Mouse (Mus musculus): ENCODE data around the gene Begain.
A peak's percentile ranks its signal among the peaks of the same experiment; 100 is the strongest.

Gene Begain

GRCm38 (mm10) chr12:109068167-109068653 is at the start of gene Begain:
TSS of gene Begain (minus strand) at chr12:109068217.
- DNase-seq (ENCODE audit: low spot score), result no peak

GRCm38 (mm10) chr12:109115707-109116106 is 47.7 kb upstream of the Begain start:
- DNase-seq (ENCODE audit: low spot score), result no peak

- no peak for DNase-seq (ENCODE audit: low spot score)
These were observed 47.1 kb upstream of the Begain start for GRCm38 (mm10) chr12:109115161-109115560.

- no peak for DNase-seq (ENCODE audit: low spot score)
These were observed 45.1 kb upstream of the Begain start for GRCm38 (mm10) chr12:109112996-109113592.

GRCm38 (mm10) chr12:109112354-109112995 is 44.5 kb upstream of the Begain start:
- no peak for DNase-seq (ENCODE audit: low spot score)

- no peak for DNase-seq (ENCODE audit: low spot score)
These were observed 40.9 kb upstream of the Begain start for GRCm38 (mm10) chr12:109108911-109109310.

GRCm38 (mm10) chr12:109100381-109100780 is 32.4 kb upstream of the Begain start:
- DNase-seq (ENCODE audit: low spot score), result no peak

- DNase-seq (ENCODE audit: low spot score), result no peak
These were observed 22.6 kb upstream of the Begain start for GRCm38 (mm10) chr12:109090456-109091130.

GRCm38 (mm10) chr12:109090041-109090440 is 22.0 kb upstream of the Begain start:
- no peak for DNase-seq (ENCODE audit: low spot score)

- no peak for DNase-seq (ENCODE audit: low spot score)
These were observed 18.1 kb upstream of the Begain start for GRCm38 (mm10) chr12:109086111-109086510.

GRCm38 (mm10) chr12:109085674-109086073 is 17.7 kb upstream of the Begain start:
- DNase-seq (ENCODE audit: low spot score), result no peak

- DNase-seq (ENCODE audit: low spot score), result no peak
These were observed 17.0 kb upstream of the Begain start for GRCm38 (mm10) chr12:109085046-109085445.

- DNase-seq (ENCODE audit: low spot score), result no peak
These were observed 15.5 kb upstream of the Begain start for GRCm38 (mm10) chr12:109083476-109083875.

GRCm38 (mm10) chr12:109077036-109077435 is 9.0 kb upstream of the Begain start:
- DNase-seq (ENCODE audit: low spot score), result no peak

- no peak for DNase-seq (ENCODE audit: low spot score)
These were observed 6.8 kb upstream of the Begain start for GRCm38 (mm10) chr12:109074777-109075285.

- DNase-seq (ENCODE audit: low spot score), result no peak
These were observed 6.1 kb upstream of the Begain start for GRCm38 (mm10) chr12:109074106-109074505.

GRCm38 (mm10) chr12:109071248-109071647 is 3.2 kb upstream of the Begain start:
- DNase-seq (ENCODE audit: low spot score), result no peak

- no peak for DNase-seq (ENCODE audit: low spot score)
These were observed 1.7 kb upstream of the Begain start for GRCm38 (mm10) chr12:109069751-109070150.

- no peak for DNase-seq (ENCODE audit: low spot score)
These were observed 721 bp upstream of the Begain start for GRCm38 (mm10) chr12:109068738-109069137.

GRCm38 (mm10) chr12:109067561-109068135 is 369 bp downstream of the Begain start:
- DNase-seq (ENCODE audit: low spot score), result peak; percentile 63

- DNase-seq (ENCODE audit: low spot score), result peak; percentile 1
These were observed 9.4 kb downstream of the Begain start for GRCm38 (mm10) chr12:109058660-109059059.

- DNase-seq (ENCODE audit: low spot score), result no peak
These were observed 10.3 kb downstream of the Begain start for GRCm38 (mm10) chr12:109057736-109058135.
